Mouse (Mus musculus) CH12.LX (cell line): ENCODE data around the gene Tyrobp. TPM values are rescaled to one million over a fixed set of nuclear protein-coding genes. Genes with fewer than 3 reads are reported as not detected.

ENCODE experiments used
- DNase-seq: peaks from one replicate; pipeline ENCODE4 v3.0.0-alpha.2; 2013; ENCODE audit errors: extremely low read depth
- H3K27ac ChIP-seq: 2 replicates; pipeline ENCODE4 v1.5.1; 2012; ENCODE audit warnings: low read depth, mild to moderate bottlenecking, control low read depth, moderate library complexity; ENCODE audit not compliant: insufficient read depth
- H3K27me3 ChIP-seq: replicated peaks from 2 replicates; pipeline ENCODE3; 2012; ENCODE audit warnings: inconsistent platforms
- H3K36me3 ChIP-seq, 2 experiments: replicated peaks in 1 of 2; 2 replicates each; pipeline versions ENCODE3 to v1.6.1; 2012; ENCODE audit warnings: inconsistent platforms in 1 of 2, low read length in 1 of 2, mild to moderate bottlenecking in 1 of 2, mixed read lengths in 1 of 2, moderate library complexity in 1 of 2; ENCODE audit not compliant: control insufficient read depth in 1 of 2, insufficient read depth in 1 of 2
- H3K4me1 ChIP-seq, 2 experiments: 2 replicates each; pipeline ENCODE4 v1.6.1; 2012; ENCODE audit warnings: inconsistent platforms in 1 of 2, moderate library complexity in 1 of 2; ENCODE audit not compliant: insufficient read depth in 2 of 2, control insufficient read depth in 1 of 2
- H3K4me2 ChIP-seq: 2 replicates; pipeline ENCODE4 v1.6.1; 2012; ENCODE audit warnings: low read depth, mild to moderate bottlenecking, control low read depth; ENCODE audit not compliant: poor library complexity, insufficient read depth, severe bottlenecking
- H3K4me3 ChIP-seq, 3 experiments: fragments of 150-350 bp in 1 of 3; sonication (generic) in 1 of 3; replicated peaks in 1 of 3; 2 replicates each; pipeline versions ENCODE3 to v1.5.1; 2011 to 2012; ENCODE audit warnings: low read depth in 2 of 3, low read length in 2 of 3, mild to moderate bottlenecking in 2 of 3, moderate library complexity in 2 of 3, control low read depth in 1 of 3, improper control_type of control experiment in 1 of 3, inconsistent platforms in 1 of 3, mixed read lengths in 1 of 3; ENCODE audit not compliant: poor library complexity in 1 of 3
- H3K79me2 ChIP-seq: replicated peaks from 2 replicates; pipeline ENCODE4 v1.6.1; 2012; ENCODE audit warnings: mild to moderate bottlenecking, moderate library complexity; ENCODE audit not compliant: control insufficient read depth, poor library complexity, insufficient read depth, severe bottlenecking; ENCODE audit errors: extremely low read depth
- H3K9ac ChIP-seq: 2 replicates; pipeline ENCODE4 v1.6.1; 2012; ENCODE audit warnings: low read depth, mild to moderate bottlenecking, control low read depth, moderate library complexity; ENCODE audit not compliant: insufficient read depth
- H3K9me3 ChIP-seq: replicated peaks from 2 replicates; pipeline ENCODE3; 2012; ENCODE audit warnings: low read length, inconsistent platforms, mixed read lengths
- BHLHE40 ChIP-seq: IDR thresholded peaks from 2 replicates; pipeline ENCODE4 v1.6.1; 2011; ENCODE audit warnings: mild to moderate bottlenecking, low read depth, low read length, improper control_type of control experiment
- CHD1 ChIP-seq: IDR thresholded peaks from 2 replicates; pipeline ENCODE4 v1.6.1; 2012; ENCODE audit warnings: low read depth, low read length, improper control_type of control experiment, inconsistent platforms
- CHD2 ChIP-seq: IDR thresholded peaks from 2 replicates; pipeline ENCODE4 v1.6.1; 2011; ENCODE audit warnings: low read length, improper control_type of control experiment
- CTCF ChIP-seq, 2 experiments: IDR thresholded peaks in 1 of 2; conservative IDR thresholded peaks in 1 of 2; 2 replicates each; pipeline ENCODE4 v1.5.1; 2011 to 2012; ENCODE audit warnings: low read depth in 2 of 2, low read length in 2 of 2, improper control_type of control experiment in 1 of 2, inconsistent platforms in 1 of 2, mild to moderate bottlenecking in 1 of 2, moderate library complexity in 1 of 2
- EP300 ChIP-seq: IDR thresholded peaks from 2 replicates; pipeline ENCODE4 v1.6.1; 2011; ENCODE audit warnings: low read length, improper control_type of control experiment
- ETS1 ChIP-seq: conservative IDR thresholded peaks from 2 replicates; pipeline ENCODE4 v1.6.1; 2012; ENCODE audit warnings: low read depth, mild to moderate bottlenecking, inconsistent platforms, low read length, improper control_type of control experiment, moderate library complexity
- GABPA ChIP-seq: IDR thresholded peaks from 2 replicates; pipeline ENCODE4 v1.6.1; 2012; ENCODE audit warnings: low read depth, low read length, improper control_type of control experiment, inconsistent platforms; ENCODE audit not compliant: insufficient replicate concordance
- MAFK ChIP-seq: IDR thresholded peaks from 2 replicates; pipeline ENCODE4 v1.6.1; 2011; ENCODE audit warnings: low read length, improper control_type of control experiment; ENCODE audit not compliant: insufficient replicate concordance
- MAZ ChIP-seq: IDR thresholded peaks from 2 replicates; pipeline ENCODE4 v1.6.1; 2012; ENCODE audit warnings: low read depth, mild to moderate bottlenecking, inconsistent platforms, low read length, improper control_type of control experiment, moderate library complexity
- MXI1 ChIP-seq: IDR thresholded peaks from 2 replicates; pipeline ENCODE4 v1.6.1; 2011; ENCODE audit warnings: mild to moderate bottlenecking, low read depth, low read length, improper control_type of control experiment
- MYC ChIP-seq: IDR thresholded peaks from 2 replicates; pipeline ENCODE4 v1.6.1; 2011; ENCODE audit warnings: low read depth, mild to moderate bottlenecking, improper control_type of control experiment, low read length
- POLR2A ChIP-seq: IDR thresholded peaks from 2 replicates; pipeline ENCODE4 v1.6.1; 2011; ENCODE audit warnings: low read depth, mild to moderate bottlenecking, improper control_type of control experiment, low read length
- POLR2AphosphoS2 ChIP-seq: IDR thresholded peaks from 2 replicates; pipeline ENCODE4 v1.6.1; 2011; ENCODE audit warnings: low read depth, low read length, improper control_type of control experiment
- RCOR1 ChIP-seq: conservative IDR thresholded peaks from 2 replicates; pipeline ENCODE4 v1.6.1; 2012; ENCODE audit warnings: low read depth, mild to moderate bottlenecking, inconsistent platforms, low read length, improper control_type of control experiment
- TCF12 ChIP-seq: IDR thresholded peaks from 2 replicates; pipeline ENCODE4 v1.6.1; 2014; ENCODE audit warnings: low read depth, mild to moderate bottlenecking, inconsistent platforms, low read length, improper control_type of control experiment
- USF1 ChIP-seq: IDR thresholded peaks from 2 replicates; pipeline ENCODE4 v1.6.1; 2014; ENCODE audit warnings: low read depth, mild to moderate bottlenecking, inconsistent platforms, low read length, improper control_type of control experiment
- USF2 ChIP-seq: conservative IDR thresholded peaks from 2 replicates; pipeline ENCODE4 v1.6.1; 2011; ENCODE audit warnings: low read depth, low read length, improper control_type of control experiment
- ZKSCAN1 ChIP-seq: IDR thresholded peaks from 2 replicates; pipeline ENCODE4 v1.6.1; 2012; ENCODE audit warnings: low read depth, inconsistent platforms, low read length, improper control_type of control experiment, borderline replicate concordance
- ZMIZ1 ChIP-seq: IDR thresholded peaks from 2 replicates; pipeline ENCODE4 v1.6.1; 2012; ENCODE audit warnings: low read depth, mild to moderate bottlenecking, inconsistent platforms, low read length, improper control_type of control experiment
- dilution Hi-C: fragments of 300-500 bp; cut with MboI; formaldehyde crosslinking; loops from 2 replicates; pipeline ENCODE4 v1.14.3; 2020; ENCODE audit warnings: low sequenced_read_pairs; ENCODE audit not compliant: extremely low pct_unique_long_range_greater_than_20kb, extremely low pct_ligation_motif_present
- in situ Hi-C: fragments of 300-500 bp; cut with MboI; formaldehyde crosslinking; loops from 3 replicates; pipeline ENCODE4 v1.14.3; 2019; ENCODE audit warnings: low sequenced_read_pairs, low pct_ligation_motif_present, low pct_unique_long_range_greater_than_20kb, mixed read lengths
- polyA plus RNA-seq: library from polyadenylated mRNA; unstranded; fragments of >175 nt; gene quantifications from 2 replicates; pipeline ENCODE4 v1.2.1, GENCODE M21; 2012; ENCODE audit warnings: low read depth; ENCODE audit not compliant: insufficient read length
- total RNA-seq, 2 experiments: library from RNA; depleted of rRNA; stranded (reverse); fragments of 300-350 nt in 1 of 2; fragments of >200 nt in 1 of 2; gene quantifications; 2 replicates each; pipeline ENCODE4 v1.2.3; 2012 to 2014

Gene Tyrobp
- total RNA-seq (2012; rRNA removed) (4.2 and 5.0 TPM in 2 replicates), total RNA-seq (2014; rRNA removed) (9.4 and 13.0 TPM in 2 replicates), polyA plus RNA-seq (14.3 and 18.9 TPM in 2 replicates)

- Histone ChIP-seq H3K4me2 (no peak within 1 kb of the TSS), H3K4me1 (peaks cover 17 to 79% of the 10 kb centered on the region in 2 experiments), H3K27ac (no peak within 1 kb of the TSS), H3K4me3 (no peak within 1 kb of the TSS), H3K36me3 (peaks cover 0 to 3% of the 10 kb centered on the region in 2 experiments), H3K9ac (no peak within 1 kb of the TSS), H3K27me3 (no peaks in the 10 kb centered on the region), H3K79me2 (no peaks in the 10 kb centered on the region), H3K9me3 (peaks cover 6% of the 10 kb centered on the region)
- no peak for DNase-seq
- TF ChIP-seq POLR2A (no peak), MAZ (no peak), POLR2AphosphoS2 (no peak), CHD2 (no peak), EP300 (no peak), USF2 (no peak), MXI1 (no peak), CHD1 (no peak)
- dilution Hi-C loops, result no loop called here
- in situ Hi-C loops, result no loop called here
Observed at GRCm38 (mm10) chr7:30413596-30413995, at the start of gene Tyrobp. Tyrobp (plus strand) TSS chr7:30413760.

GRCm38 (mm10) chr7:30367466-30367865, 46.1 kb upstream of the Tyrobp start:
- in situ Hi-C loops (no loop called here), dilution Hi-C loops (no loop called here)
- H3K79me2 ChIP-seq, result no peaks in the 10 kb centered on the region
- no peak overlapping the region for H3K4me3 ChIP-seq
- H3K27ac ChIP-seq, result no peak overlapping the region
- no peak overlapping the region for H3K9ac ChIP-seq
- H3K4me2 ChIP-seq, result no peak overlapping the region
- TF ChIP-seq MAZ (no peak), EP300 (no peak), TCF12 (no peak), ZKSCAN1 (no peak), BHLHE40 (no peak), CTCF (conservative IDR thresholded peaks at IDR 0.05 in 1 of 2, IDR thresholded peaks at IDR 0.05 in 1 of 2; ENCODE audit: low read depth in 2 of 2, low read length in 2 of 2) (no peak), MYC (no peak), ZMIZ1 (no peak), POLR2AphosphoS2 (no peak), RCOR1 (no peak), MAFK (no peak), USF1 (no peak), POLR2A (no peak), ETS1 (no peak), GABPA (no peak)
- H3K9me3 ChIP-seq, result peaks cover 21% of the 10 kb centered on the region
- no peaks in the 10 kb centered on the region for H3K36me3 ChIP-seq
- DNase-seq, result no peak
- no peaks in the 10 kb centered on the region for H3K4me1 ChIP-seq
- H3K27me3 ChIP-seq, result peaks cover 82% of the 10 kb centered on the region
